Mouse (Mus musculus) liver, adult 2 months (tissue): Measurements from ENCODE around the gene 4932414N04Rik.
"Not testable (repeated sequence)": the region's sequence is repeated elsewhere in the genome, so short reads cannot be mapped to it uniquely, and the experiment has no call there.

Experiments
- CTCF ChIP-seq: fragments of 200-500 bp; IDR thresholded peaks from 2 replicates; pipeline ENCODE4 v1.5.1; 2011; ENCODE audit warnings: low read depth, low read length, control low read depth
- POLR2A ChIP-seq: fragments of 200-500 bp; IDR thresholded peaks from 2 replicates; pipeline ENCODE4 v1.6.1; 2011; ENCODE audit warnings: low read length, control low read depth; ENCODE audit not compliant: insufficient read depth; ENCODE audit errors: extremely low read depth

DNA sequence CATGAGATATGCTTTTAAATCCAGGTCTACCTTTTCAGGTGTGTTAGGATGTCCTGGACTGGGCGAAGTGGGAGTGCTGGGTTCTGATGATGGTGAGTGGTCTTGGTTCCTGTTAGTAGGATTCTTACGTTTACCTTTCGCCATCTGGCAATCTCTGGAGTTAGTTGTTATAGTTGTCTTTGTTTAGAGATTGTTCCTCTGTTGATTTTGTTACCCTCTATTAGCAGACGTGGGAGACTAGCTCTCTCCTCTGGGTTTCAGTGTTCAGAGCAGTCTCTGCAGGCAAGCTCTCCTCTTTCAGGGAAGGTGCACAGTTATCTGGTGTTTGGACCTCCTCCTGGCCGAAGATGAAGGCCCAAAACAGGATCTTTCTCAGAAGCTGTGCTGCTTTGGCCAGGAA, at the start of gene 4932414N04Rik:
- TF ChIP-seq POLR2A, CTCF: not testable (repeated sequence)
